Mouse (Mus musculus) v-Abl transformed pro-B cells (cell line): ENCODE measurements at regions not wholly inside any gene's neighbourhood (a gene's known extent, or its start where the extent isn't known, plus 50 kb on each side); places are given as distances from the start of the nearest gene placed in this dataset.

Experiments
- in situ Hi-C, 2 experiments: fragments of 400-800 bp; cut with MboI; formaldehyde crosslinking; loops; one replicate each; pipeline ENCODE4 v1.15.1; 2025; ENCODE audit not compliant: unreplicated experiment in 2 of 2

DNA sequence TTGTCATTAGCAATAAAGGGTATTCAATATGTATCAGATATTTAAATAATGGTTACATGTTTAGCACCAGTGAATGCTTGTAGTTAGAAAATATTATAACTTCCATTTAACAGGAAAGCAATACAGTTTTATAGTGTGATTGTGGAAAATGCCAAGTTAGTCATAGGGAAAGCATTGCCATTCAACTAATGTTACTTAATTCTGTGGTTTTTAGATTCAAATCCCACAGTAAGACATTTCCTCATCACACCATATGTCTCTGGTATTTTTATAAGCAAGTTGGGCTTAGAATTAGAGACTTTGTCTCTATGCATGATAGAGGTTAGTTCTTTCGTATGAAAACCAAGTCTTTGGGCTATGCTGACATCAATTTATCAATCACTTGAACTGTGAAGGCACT is 133.0 kb downstream of the Prr30 start:
- in situ Hi-C loops = no loop called here

DNA sequence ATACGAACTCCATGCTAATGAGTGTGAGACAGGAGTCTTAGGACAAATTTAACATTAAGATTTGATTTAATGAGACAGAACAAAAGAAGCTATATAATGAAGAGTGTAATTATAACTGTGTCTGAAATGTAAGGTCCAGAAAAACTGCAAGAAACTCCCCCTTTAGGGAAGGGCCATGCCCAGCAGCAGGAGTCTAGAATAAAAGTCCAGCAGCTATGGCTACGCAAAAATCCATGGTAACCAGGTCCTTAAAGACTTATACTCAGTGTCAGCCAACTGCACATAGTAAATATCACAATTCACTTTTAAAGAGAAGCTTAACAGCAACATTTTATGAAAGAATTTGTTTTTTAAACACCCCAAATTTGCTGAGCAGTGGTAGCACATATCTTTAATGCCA is 143.3 kb downstream of the Prr30 start:
- in situ Hi-C loops = no loop called here

DNA sequence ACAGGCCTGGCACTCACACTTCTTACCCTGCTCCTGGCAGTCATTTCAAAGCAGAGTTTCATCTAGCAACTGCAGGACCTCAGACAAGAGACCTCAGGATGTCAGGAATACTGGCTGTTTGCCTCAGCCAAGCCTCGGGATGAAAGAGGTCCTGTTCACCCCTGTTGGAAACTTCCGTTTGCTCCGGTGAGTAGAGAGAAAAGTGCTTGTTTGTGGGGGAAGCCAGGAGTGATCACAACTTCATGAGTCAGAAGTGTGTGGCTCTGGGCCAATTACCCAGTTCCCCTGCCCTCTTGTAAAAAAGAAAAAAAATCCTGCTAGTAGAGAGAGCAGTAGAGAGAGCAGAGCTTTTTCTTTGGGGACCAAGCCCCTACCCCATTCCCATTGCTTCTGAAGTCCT is 144.2 kb downstream of the Prr30 start:
- in situ Hi-C loops = no loop called here

DNA sequence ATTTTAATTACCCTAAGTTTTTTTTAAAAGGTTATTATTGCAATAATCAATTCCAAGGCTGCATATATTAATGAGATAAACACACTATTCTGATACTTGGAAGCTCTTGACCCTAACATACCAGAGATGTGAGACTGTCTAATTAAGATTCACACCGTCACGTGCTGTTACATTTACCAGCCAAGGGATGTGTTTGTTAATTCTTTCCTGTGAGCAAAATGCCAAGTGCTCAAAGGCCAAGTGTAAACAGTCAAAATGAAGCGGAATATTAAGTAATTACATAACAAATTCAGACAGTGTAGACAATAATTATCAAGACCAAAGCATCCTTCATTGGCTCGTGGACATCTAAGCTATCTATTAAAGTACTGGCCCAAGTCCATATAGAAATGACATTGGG is 145.3 kb downstream of the Prr30 start:
- in situ Hi-C loops = no loop called here

DNA sequence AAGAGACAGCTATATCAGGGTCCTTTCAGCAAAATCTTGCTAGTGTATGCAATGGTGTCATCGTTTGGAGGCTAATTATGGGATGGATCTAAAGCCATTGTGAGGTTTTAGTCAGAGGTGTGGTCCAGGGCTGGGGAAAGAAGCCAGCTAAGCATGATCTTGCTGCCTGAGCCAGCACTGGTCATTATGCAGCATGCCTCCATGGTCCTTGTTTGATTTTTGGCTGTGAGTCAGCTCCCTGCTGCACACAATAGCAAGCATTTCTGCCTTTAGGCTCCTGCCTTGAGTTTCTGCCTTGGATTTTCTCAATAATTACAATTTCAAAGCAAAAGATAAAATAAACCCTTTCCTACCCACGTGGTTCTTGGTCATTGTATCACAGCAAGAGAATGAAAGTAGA is 147.4 kb downstream of the Prr30 start:
- in situ Hi-C loops = no loop called here

DNA sequence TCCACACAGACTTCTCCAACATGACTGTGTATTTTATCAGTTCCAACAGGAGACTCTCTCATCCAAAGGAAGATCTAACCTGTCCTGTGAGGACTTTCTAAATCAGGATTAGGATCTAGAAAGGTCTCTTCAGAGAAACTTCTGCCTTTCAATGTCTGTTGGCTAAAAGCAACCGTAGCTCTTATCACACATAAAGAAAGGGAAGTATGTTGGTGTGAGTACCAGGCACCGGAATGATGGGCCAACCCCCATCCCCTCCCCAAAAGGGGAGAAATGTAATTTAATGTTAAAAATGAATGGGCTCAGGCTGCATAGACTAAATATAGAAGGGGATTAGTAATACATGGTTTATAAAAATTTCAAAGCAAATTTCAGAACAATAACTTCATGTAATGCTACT is 149.9 kb downstream of the Prr30 start:
- in situ Hi-C loops = no loop called here

DNA sequence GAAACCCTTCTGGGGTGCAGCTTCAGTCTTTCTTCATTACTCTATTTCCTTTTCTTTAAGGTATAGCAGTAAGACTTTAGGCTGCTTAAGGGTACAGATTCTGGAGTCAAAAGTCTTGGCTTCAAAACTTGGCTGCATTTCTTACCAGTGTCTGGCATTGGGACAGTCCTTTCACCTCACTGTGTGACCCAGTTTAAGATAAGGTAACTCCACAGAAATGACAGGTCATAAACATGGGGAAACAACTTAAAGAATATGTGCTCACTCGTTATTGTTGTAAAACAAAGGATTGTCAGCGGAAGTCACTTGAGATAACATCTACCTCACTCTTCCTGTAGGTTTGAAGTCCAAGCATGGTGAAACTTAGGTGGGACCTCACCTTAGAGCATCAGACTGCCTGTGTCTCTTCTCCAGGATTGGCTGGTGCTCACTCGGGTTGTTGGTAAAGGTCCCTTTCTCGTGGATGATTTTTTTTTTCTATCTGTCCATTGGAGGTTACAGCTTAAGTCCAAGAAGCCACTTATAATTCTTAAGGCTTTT is 150.4 kb downstream of the Prr30 start:
- in situ Hi-C loops = no loop called here

DNA sequence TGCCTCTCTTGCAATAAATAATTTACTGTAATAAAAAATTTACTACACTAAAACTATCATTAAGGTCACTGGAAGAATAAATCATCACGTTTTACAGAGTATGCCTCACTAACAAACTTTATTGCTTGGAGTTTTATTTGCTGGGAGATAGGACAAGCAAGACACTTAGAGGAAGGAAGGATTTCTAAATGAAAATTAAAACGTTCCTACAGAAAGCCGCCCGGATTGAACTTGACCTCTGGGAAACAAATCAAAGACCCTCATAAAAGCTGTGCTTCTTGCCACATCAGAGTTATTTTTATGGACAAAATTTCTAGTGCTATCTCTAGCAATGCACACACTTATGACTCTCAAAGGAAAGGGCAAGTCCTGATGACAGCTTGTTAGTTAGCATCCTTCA is 156.6 kb downstream of the Prr30 start:
- in situ Hi-C loops = no loop called here

DNA sequence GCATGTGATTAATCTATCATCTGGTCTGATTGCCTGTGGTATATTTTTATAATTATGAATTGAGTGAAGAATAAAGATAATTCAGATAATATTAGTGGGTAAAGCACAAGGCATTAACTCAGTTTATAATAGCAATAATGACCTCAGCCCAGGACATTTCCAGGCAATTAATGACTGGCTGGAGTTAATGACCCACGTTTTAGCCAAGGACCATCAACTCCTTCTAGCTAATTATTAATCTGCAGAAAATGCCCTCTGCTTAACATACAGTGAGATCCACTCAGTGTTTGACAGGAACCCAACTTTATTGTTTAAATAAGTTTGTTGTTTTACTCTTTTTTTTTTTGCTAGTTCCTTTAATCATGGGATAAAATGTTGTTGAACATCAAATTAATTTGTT is 199.1 kb downstream of the Prr30 start:
- in situ Hi-C loops = no loop called here

DNA sequence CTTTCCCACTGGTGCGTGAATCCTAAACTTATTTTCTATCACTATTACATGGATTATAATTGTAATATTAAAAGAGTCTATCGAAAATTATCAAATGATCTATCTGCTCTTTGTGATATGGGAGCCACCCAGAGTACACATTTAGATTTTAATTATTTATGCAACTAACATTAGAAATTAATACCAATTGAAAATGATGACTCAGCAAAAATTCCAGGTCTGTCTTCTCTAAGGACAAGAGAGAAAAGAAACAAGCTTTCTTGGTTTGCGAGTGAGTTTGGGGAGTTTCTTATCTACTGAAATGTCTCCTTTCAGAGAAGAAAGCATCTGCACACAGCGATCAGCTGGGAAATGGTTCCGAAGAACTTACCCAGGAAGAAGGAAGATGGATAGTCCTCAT is 219.4 kb downstream of the Prr30 start:
- in situ Hi-C loops = no loop called here

DNA sequence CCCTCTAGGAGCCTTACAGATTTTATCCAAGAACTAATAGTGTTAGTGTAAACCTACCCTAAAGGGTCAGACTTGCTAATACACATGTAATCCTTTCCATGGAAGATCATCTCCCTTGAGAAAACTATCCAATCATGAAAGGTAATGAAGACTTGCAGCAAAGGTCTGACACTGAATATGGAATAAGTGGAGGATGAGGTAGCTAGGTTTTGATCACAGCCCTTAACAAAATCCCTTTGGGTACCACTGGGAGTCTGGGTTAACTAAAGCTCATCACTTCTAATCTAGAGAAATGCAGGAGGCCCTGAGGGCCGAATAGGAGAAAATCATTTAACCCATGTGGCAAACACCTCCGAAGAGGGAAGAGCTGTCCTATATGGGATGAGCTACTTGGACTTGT is 221.6 kb downstream of the Prr30 start:
- in situ Hi-C loops = no loop called here

DNA sequence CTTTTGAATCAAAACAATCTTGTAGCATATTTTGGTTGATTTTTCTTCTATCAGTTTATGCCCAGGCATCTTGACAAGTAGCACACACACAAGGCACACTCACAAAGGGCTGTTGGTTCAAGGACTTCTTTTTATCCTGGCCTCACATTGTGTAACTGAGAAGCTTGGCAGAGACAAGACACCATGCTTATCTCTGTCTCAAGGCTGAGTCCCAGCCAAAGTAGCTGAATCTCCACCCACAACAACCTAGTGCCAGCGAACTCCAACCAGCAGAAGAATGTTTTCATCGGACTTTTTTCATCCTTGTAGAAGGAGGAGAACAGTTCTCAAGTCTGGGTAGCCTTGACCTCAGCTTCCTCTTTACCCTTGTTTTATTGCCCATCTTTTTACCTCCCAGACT is 229.2 kb downstream of the Prr30 start:
- in situ Hi-C loops = no loop called here

DNA sequence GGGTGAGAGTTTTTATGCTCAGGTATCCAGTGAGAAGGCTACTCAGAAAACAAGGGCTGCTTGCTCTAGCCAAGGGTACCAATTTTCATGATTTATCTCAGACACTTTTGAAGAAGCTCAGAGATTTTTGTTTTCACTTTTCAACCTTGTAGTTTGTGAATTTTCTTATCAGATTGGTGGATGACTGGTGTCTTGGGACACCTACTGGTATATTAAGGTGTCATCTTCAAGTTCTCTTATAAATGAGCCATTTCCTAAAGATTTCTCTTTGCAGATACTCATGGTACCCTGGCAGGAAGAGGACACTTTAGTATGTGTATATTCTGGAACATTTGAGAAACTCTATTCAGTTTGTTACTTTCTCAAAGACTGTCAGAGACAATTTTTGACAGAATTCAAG is 239.9 kb downstream of the Prr30 start:
- in situ Hi-C loops = loop anchor here in 1 of 2 experiments (10.0 kb wide), 1 partner anchor 545 kb away; no protein-coding TSS in a partner anchor

DNA sequence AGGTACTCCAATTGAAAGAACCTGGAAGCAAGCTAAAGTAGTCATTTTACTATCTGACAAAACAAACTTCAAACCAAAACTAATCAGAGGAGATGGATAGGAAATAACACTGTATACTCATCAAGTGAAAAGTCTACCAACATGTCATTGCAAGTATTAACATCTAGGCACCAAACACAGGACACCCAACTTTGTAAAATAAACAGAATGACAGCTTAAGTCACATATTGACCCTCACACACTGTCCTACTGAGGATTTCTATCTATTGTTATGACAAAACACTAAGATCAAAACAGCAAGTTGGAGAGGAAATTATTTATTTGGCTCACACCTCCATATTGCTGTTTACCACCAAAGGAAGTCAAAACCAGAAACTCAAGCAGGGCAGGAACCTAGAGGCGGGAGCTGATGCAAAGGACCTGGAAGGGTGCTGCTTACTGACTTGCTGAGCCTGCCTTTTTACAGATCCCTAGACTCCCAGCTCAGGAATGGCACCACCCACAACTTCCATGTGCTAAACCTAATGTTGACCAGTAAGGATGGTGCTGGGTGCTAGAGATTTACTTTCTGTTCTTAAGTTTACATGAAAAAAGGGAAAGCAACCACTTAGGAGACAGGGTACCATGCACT is 244.2 kb downstream of the Prr30 start:
- in situ Hi-C loops = no loop called here

DNA sequence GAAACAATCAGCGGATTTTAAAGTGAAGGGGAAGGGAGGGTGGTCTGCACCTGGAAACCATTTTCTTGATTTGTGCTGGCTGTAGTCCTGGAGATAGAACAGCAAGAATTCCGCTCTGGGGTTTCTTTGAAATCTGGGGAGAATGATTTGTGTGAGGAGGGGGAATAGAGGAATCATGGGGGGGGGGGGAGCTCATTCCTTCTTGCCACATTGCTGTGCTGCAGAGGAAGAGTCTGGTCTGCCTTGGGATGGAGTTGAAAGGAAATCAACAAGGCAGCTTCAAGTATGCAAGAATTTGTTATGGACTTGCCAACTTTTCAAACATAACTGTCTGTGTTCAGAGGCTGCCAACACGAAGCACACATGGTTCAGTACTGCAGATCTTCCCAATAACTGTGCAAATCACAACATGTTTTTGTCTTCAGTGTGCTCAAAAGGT is 249.4 kb downstream of the Prr30 start:
- in situ Hi-C loops = no loop called here

DNA sequence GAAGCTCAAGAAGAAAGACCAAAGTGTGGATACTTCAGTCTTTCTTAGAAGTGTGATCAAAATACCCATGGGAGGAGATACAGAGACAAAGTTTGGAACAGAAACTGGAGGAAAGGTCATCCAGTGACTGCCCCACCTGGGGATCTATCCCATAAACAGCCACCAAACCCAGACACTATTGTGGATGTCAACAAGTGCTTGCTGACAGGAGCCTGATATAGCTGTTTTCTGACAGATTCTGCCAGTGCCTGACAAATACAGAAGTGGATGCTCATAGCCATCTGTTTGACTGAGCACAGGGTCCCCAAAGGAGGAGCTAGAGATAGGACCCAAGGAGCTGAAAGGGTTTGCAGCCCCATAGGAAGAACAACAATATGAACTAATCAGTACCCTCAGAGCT is 252.5 kb downstream of the Prr30 start:
- in situ Hi-C loops = loop anchor here in 1 of 2 experiments (25.0 kb wide), 1 partner anchor 485 kb away; no protein-coding TSS in a partner anchor

DNA sequence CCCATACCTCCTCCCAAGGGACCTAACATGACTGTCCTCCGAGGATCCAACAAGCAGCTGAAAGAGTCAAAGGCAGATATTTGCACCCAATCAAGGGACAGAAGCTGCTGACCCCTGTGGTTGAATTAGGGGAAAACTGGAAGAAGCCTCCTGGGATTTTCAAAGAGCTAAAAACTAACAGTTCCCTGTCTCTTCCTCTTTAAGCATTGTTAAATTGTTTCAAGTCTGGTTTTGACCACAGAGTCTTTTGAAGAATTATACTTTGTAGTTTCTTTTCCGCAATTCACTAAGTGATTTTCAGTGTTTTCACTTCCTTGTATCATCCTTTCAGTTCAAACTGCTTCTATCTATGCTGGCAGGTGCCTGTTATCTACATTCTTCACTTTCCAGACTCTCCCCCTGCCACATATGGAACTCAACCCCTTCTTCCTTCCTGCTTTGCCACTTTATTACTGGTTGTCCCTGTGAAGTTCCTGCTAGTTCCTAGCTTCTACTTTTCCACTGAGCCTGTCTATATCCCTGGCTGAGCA is 262.7 kb downstream of the Prr30 start:
- in situ Hi-C loops = loop anchor here in 1 of 2 experiments (25.0 kb wide), 1 partner anchor 475 kb away; no protein-coding TSS in a partner anchor

DNA sequence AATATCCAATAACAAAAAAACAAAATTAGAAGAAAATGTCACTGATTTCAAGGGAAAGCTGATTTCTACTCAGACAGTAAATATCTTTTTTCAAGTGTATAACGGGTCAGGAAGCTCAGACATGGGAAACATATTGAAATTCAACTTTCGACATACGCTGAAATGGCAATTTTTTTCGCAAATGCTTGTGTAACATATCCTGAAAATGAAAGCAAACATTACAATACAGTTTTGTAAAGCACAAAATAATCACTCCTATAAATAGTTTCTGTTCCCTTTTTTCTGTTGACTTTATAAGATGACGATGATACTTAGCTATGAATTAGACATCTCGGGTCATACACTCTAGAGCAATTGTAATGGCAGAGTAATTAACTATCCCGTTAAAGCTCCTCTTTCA is 265.6 kb downstream of the Prr30 start:
- in situ Hi-C loops = loop anchor here in 1 of 2 experiments (25.0 kb wide), 1 partner anchor 472 kb away; no protein-coding TSS in a partner anchor

DNA sequence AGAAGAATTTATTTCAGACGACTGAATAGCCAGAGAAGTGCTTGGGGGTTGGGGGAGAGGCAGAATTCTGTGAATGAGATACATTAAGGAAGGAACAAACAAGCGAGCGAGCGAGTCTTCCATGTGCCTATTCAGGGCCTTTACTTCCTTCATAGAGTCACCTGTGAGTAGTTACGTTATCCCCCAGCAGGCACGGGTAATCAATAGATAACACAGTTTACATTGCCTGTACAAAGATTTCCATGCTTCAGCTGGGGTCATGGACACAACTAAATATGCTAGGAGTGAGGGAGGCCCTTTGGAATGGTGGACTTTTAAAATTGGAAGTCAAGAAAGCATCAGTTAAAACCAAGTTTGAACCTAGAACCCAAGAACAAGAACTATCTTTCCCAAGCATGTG is 275.2 kb downstream of the Prr30 start:
- in situ Hi-C loops = loop anchor here in 1 of 2 experiments (25.0 kb wide), 1 partner anchor 463 kb away; no protein-coding TSS in a partner anchor

DNA sequence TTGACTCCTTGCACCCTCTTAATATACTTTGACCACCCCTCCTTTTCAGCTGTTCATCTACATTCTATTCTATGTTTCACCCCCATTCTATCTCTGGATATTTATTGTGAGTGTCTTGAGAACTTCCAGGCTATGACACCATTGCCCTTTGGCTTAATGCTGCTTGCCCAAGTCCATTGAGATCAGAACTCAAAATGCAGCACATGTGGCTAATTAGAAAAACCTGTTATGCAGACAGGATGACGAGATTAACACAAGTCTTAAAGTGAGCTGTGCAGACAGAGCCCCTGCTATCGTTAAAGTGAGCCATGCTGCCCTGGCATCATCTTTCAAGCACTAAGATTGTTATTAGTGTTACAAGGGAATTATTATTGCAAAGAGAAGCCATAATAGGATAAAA is 299.9 kb downstream of the Prr30 start:
- in situ Hi-C loops = no loop called here

DNA sequence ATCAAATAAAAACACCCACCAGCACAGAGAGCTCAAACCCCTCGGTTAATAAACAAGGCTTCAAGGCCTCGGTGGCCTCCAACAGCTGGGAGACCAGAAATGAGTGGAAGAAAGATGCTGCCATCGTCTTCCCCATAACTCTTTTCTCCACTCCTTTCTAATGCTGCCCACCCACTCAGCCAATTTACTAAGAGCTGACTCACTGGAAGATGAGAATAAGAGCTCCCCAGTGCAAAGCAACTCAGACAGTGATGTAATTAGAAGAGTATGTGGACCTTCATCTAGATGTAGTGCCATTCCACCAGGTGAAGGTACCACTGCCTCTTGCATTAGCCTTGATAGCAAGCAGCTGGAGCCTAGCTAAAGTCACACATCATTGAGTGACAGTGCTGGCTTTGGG is 301.1 kb downstream of the Prr30 start:
- in situ Hi-C loops = no loop called here
